Mouse (Mus musculus) ES-E14 (cell line): ENCODE measurements around the gene Atp2c2. TPM values are rescaled to one million over a fixed set of nuclear protein-coding genes. Genes with fewer than 3 reads are reported as not detected.

Experiments used
- DNase-seq: peaks from one replicate; pipeline ENCODE4 v3.0.0-alpha.2; 2013; ENCODE audit warnings: low read depth, low spot score
- H3K27ac ChIP-seq: 2 replicates; pipeline ENCODE4 v1.5.1; 2012; ENCODE audit warnings: low read depth, mild to moderate bottlenecking, low read length, moderate library complexity, mixed read lengths; ENCODE audit not compliant: poor library complexity, insufficient read depth, severe bottlenecking
- H3K36me3 ChIP-seq: 2 replicates; pipeline ENCODE4 v1.6.1; 2012; ENCODE audit warnings: mild to moderate bottlenecking, low read length, moderate library complexity, mixed read lengths; ENCODE audit not compliant: control insufficient read depth, poor library complexity, insufficient read depth, severe bottlenecking
- H3K4me1 ChIP-seq, 2 experiments: fragments of 150-350 bp in 1 of 2; sonication (generic) in 1 of 2; 2 replicates each; pipeline ENCODE4 v1.6.1; 2012; ENCODE audit warnings: low read length in 2 of 2, mild to moderate bottlenecking in 1 of 2, mixed read lengths in 1 of 2; ENCODE audit not compliant: control insufficient read depth in 2 of 2, insufficient read depth in 2 of 2, poor library complexity in 1 of 2
- H3K4me3 ChIP-seq, 2 experiments: fragments of 150-350 bp in 1 of 2; sonication (generic) in 1 of 2; 2 replicates each; pipeline ENCODE4 v1.5.1; 2012; ENCODE audit warnings: low read length in 2 of 2, low read depth in 1 of 2, mild to moderate bottlenecking in 1 of 2, mixed read lengths in 1 of 2; ENCODE audit not compliant: insufficient read depth in 1 of 2, poor library complexity in 1 of 2, severe bottlenecking in 1 of 2
- H3K9ac ChIP-seq: 2 replicates; pipeline ENCODE4 v1.6.1; 2012; ENCODE audit warnings: low read depth, mild to moderate bottlenecking, low read length, mixed read lengths; ENCODE audit not compliant: poor library complexity, insufficient read depth, severe bottlenecking
- H3K9me3 ChIP-seq: fragments of 150-350 bp; sonication (generic); 2 replicates; pipeline ENCODE4 v1.6.1; 2012; ENCODE audit warnings: low read depth, mild to moderate bottlenecking, low read length; ENCODE audit not compliant: control insufficient read depth, insufficient read depth
- CHD2 ChIP-seq: IDR thresholded peaks from 2 replicates; pipeline ENCODE4 v1.6.1; 2014; ENCODE audit warnings: mild to moderate bottlenecking, low read depth, low read length, inconsistent platforms
- HCFC1 ChIP-seq: IDR thresholded peaks from 2 replicates; pipeline ENCODE4 v1.6.1; 2012; ENCODE audit warnings: low read length, inconsistent platforms, borderline replicate concordance; ENCODE audit not compliant: insufficient read depth
- MAFK ChIP-seq: IDR thresholded peaks from 2 replicates; pipeline ENCODE4 v1.6.1; 2014; ENCODE audit warnings: mild to moderate bottlenecking, low read depth, low read length, inconsistent platforms; ENCODE audit not compliant: insufficient read depth
- ZC3H11A ChIP-seq: IDR thresholded peaks from 2 replicates; pipeline ENCODE4 v1.6.1; 2012; ENCODE audit warnings: low read depth, mild to moderate bottlenecking, inconsistent platforms, low read length, borderline replicate concordance
- ZNF384 ChIP-seq: IDR thresholded peaks from 2 replicates; pipeline ENCODE4 v1.6.1; 2012; ENCODE audit warnings: low read depth, low read length, inconsistent platforms
- in situ Hi-C, 2 experiments: fragments of 600-800 bp; cut with MboI; formaldehyde crosslinking; loops; one replicate each; pipeline ENCODE4 v1.15.1; 2025; ENCODE audit warnings: low sequenced_read_pairs in 2 of 2, inconsistent platforms in 1 of 2; ENCODE audit not compliant: unreplicated experiment in 2 of 2
- total RNA-seq: library from RNA; depleted of rRNA; stranded (reverse); fragments of 300-350 nt; gene quantifications from 2 replicates; pipeline ENCODE4 v1.2.3, GENCODE M21; 2012

The Atp2c2 gene
- total RNA-seq, 1 experiment = 0.80 TPM

GRCm38 (mm10) chr8:119675457-119675856, 24.4 kb upstream of the Atp2c2 start:
- Histone ChIP-seq H3K4me3 (no peak overlapping the region), H3K27ac (no peak overlapping the region), H3K4me1 (peaks cover 1 to 7% of the 10 kb centered on the region in 2 experiments; a peak in 2 of 4 replicates), H3K9me3 (no peaks in the 10 kb centered on the region), H3K36me3 (no peaks in the 10 kb centered on the region), H3K9ac (no peak overlapping the region)
- DNase-seq = no peak
- TF ChIP-seq CHD2 = no peak
- no peak for TF ChIP-seq ZC3H11A
- TF ChIP-seq HCFC1 = no peak
- TF ChIP-seq MAFK = no peak
- TF ChIP-seq ZNF384 = no peak
- in situ Hi-C loops = no loop called here

DNA sequence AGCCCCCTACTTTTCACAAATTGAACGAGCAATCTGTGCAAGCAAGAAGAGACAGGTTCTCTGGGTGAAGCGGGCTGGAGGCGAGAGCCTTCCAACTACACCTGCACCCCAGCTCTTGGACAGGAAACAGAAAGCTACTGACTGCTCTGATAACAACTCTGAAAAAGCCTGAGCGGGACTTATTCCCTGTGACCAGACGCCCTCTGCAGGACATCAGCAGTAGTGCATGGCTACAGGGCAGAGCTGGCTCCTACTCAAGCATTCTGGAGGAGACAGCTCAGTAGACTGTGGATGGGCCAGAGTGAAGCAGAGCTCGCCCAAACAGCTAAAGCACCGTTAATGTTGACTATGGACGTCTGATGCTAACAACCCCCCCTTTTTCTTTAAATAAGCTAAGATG, 23.4 kb upstream of the Atp2c2 start:
- Histone ChIP-seq H3K27ac (no peak overlapping the region), H3K4me1 (peaks cover 1 to 7% of the 10 kb centered on the region in 2 experiments; a peak in 2 of 4 replicates), H3K9me3 (no peaks in the 10 kb centered on the region), H3K9ac (no peak overlapping the region), H3K4me3 (no peak overlapping the region), H3K36me3 (no peaks in the 10 kb centered on the region)
- in situ Hi-C loops = no loop called here
- TF ChIP-seq ZC3H11A = peak; percentile 71; the same call in 1 of the 2 replicates
- no peak for TF ChIP-seq CHD2
- no peak for TF ChIP-seq ZNF384
- peak; percentile 91 for DNase-seq

GRCm38 (mm10) chr8:119678138-119678843, 21.5 kb upstream of the Atp2c2 start:
- H3K9ac ChIP-seq = 0 out of 2 replicates have a peak overlapping the region, but pooled peaks have one; percentile 10
- H3K27ac ChIP-seq = no peak overlapping the region
- in situ Hi-C loops = no loop called here
- H3K9me3 ChIP-seq = no peaks in the 10 kb centered on the region
- TF ChIP-seq ZNF384 (no peak), ZC3H11A (0 out of 2 replicates have a peak, but pooled peaks have one; percentile 9)
- H3K36me3 ChIP-seq = no peaks in the 10 kb centered on the region
- H3K4me3 ChIP-seq = peak overlapping the region; percentile 63
- peak; percentile 89 for DNase-seq
- H3K4me1 ChIP-seq = peaks cover 1 to 7% of the 10 kb centered on the region in 2 experiments; a peak in 2 of 4 replicates

GRCm38 (mm10) chr8:119679184-119679583, 20.6 kb upstream of the Atp2c2 start:
- no peak for TF ChIP-seq ZNF384
- Histone ChIP-seq H3K36me3 (no peaks in the 10 kb centered on the region), H3K9ac (no peak overlapping the region; the same call in 1 of the 2 replicates), H3K4me3 (peak overlapping the region; percentile 37 to 42; a peak in 3 of 4 replicates), H3K4me1 (peaks cover 1 to 6% of the 10 kb centered on the region in 2 experiments; a peak in 2 of 4 replicates), H3K27ac (no peak overlapping the region), H3K9me3 (no peaks in the 10 kb centered on the region)
- in situ Hi-C loops = no loop called here
- DNase-seq = no peak

DNA sequence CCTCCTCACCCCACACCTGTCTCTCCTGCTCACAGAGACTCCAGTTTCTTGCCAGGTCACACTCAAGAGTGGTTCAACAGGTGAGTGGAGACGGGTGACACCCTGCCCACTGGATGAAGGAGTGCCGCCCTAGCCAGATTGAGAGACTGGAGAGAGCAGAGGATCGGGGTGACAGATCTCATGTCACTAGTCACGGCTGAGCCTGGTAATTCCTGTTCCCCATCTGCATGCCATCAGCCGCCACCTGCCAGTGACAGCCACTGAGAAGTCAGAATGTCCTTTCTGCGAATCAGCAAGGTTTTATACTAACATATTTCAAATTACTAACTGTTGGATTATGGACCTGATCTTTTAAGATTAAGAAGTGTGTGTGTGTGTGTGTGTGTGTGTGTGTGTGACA, 9.2 kb upstream of the Atp2c2 start:
- H3K4me3 ChIP-seq = no peak overlapping the region
- no peak for DNase-seq
- H3K36me3 ChIP-seq = no peaks in the 10 kb centered on the region
- H3K9me3 ChIP-seq = no peaks in the 10 kb centered on the region
- H3K9ac ChIP-seq = no peak overlapping the region
- H3K4me1 ChIP-seq = peaks cover 0 to 9% of the 10 kb centered on the region in 2 experiments; a peak in 2 of 4 replicates
- TF ChIP-seq ZC3H11A = no peak
- TF ChIP-seq ZNF384 = no peak
- TF ChIP-seq MAFK = no peak
- TF ChIP-seq CHD2 = no peak
- TF ChIP-seq HCFC1 = no peak
- in situ Hi-C loops = no loop called here
- no peak overlapping the region for H3K27ac ChIP-seq
